Mouse (Mus musculus) kidney, postnatal 0 days (tissue): ENCODE results near the gene Fam198a. TPM values are rescaled to one million over a fixed set of nuclear protein-coding genes. Genes with fewer than 3 reads are reported as not detected.

Experiments used
- ATAC-seq: fragments of 200-750 bp; cut with Nextera tagmentation; replicated peaks from 2 replicates; pipeline ENCODE4 v1.8.0; 2017; ENCODE audit warnings: low read depth, moderate number of reproducible peaks, moderate TSS enrichment, moderate library complexity; ENCODE audit not compliant: low FRiP score
- DNase-seq: peaks from one replicate; pipeline ENCODE4 v3.0.0-alpha.2; 2016; ENCODE audit warnings: low spot score
- H3K27ac ChIP-seq: fragments of 300-500 bp; sonication (generic); 2 replicates; pipeline ENCODE4 v1.5.1; 2014; ENCODE audit warnings: mild to moderate bottlenecking
- H3K27me3 ChIP-seq: fragments of 300-500 bp; sonication (generic); 2 replicates; pipeline ENCODE4 v1.6.1; 2014; ENCODE audit warnings: low read length, mixed read lengths; ENCODE audit not compliant: insufficient read depth
- H3K36me3 ChIP-seq: fragments of 300-500 bp; sonication (generic); 2 replicates; pipeline ENCODE4 v1.6.1; 2014; ENCODE audit warnings: low read length, mixed read lengths; ENCODE audit not compliant: insufficient read depth
- H3K4me1 ChIP-seq: fragments of 300-500 bp; sonication (generic); replicated peaks from 2 replicates; pipeline ENCODE4 v1.6.1; 2014; ENCODE audit warnings: antibody characterized with exemption, low read length, mixed read lengths; ENCODE audit not compliant: insufficient read depth
- H3K4me2 ChIP-seq: fragments of 300-500 bp; sonication (generic); 2 replicates; pipeline ENCODE4 v1.6.1; 2014; ENCODE audit warnings: mild to moderate bottlenecking, low read length, moderate library complexity, mixed read lengths
- H3K4me3 ChIP-seq: fragments of 300-500 bp; sonication (generic); replicated peaks from 2 replicates; pipeline ENCODE4 v1.5.1; 2014; ENCODE audit warnings: low read depth, low read length
- H3K9ac ChIP-seq: fragments of 300-500 bp; sonication (generic); 2 replicates; pipeline ENCODE4 v1.6.1; 2014; ENCODE audit warnings: low read depth, low read length
- H3K9me3 ChIP-seq: fragments of 300-500 bp; sonication (generic); replicated peaks from 2 replicates; pipeline ENCODE4 v1.6.1; 2016; ENCODE audit warnings: low read length, inconsistent platforms, mixed read lengths
- CTCF ChIP-seq: IDR thresholded peaks from 2 replicates; pipeline ENCODE4 v1.5.1; 2016; ENCODE audit warnings: antibody characterized with exemption, low read depth, mild to moderate bottlenecking, moderate library complexity
- WGBS: fragments of 180-500 bp; shearing (Covaris S2); extraction: QIAGEN DNeasy Blood & Tissue Kit; methylation state at CpG from one replicate; pipeline ENCODE4 v1.1.7; 2014; 5-methylcytosine and 5-hydroxymethylcytosine counted together
- polyA plus RNA-seq: library from polyadenylated mRNA; unstranded; fragments of >200 nt; fragmentation: Nextera tagmentation; extraction: Ambion mirVana; gene quantifications from 2 replicates; pipeline ENCODE4 v1.2.1, GENCODE M21; 2015

The Fam198a gene
- polyA plus RNA-seq, 1 experiment from 2014 or later: 0.50 TPM

DNA sequence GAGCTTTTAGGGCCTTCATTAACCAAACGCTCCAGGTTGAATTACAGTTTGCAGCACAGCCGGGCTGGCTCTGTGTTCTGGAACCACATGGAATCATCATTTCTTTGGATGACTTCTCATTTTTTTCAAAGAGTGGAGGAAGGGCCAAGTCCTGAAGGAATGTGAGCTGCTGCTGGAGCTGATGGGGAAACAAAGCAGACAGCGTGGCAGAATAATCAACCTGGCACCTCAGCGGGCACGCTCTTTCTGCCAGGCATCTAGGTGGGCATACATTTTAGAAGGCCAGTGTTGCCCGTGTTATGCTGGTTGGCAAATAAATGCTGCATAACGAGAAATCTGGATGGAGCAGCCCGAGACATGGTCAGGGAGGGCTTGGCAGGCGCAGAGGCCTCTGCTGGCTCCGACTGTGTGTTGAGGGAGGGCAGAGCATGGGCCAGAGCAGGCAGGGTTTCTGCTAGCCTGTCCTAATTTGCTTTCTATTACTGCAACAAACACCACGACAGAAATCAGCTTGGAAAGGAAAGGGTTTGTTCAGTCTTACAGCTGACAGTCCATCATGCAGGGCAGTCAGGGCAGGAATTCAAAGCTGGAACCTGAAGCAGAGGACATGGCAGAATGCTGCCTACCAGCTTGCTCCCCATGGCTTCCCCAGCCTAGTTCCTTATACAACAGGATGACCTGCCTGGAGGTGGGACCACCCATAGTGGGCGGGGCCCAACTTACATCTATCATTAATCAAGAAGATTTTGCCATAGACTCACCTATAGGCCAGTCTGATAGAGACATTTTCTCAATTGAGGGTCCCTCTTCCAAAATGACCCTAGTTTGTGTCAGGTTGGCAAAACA lies 23.6 kb downstream of the Fam198a start:
- Histone ChIP-seq H3K4me3 (no peak overlapping the region), H3K4me2 (no peak overlapping the region), H3K27ac (no peak overlapping the region), H3K4me1 (no peaks in the 10 kb centered on the region), H3K9ac (no peak overlapping the region), H3K9me3 (no peaks in the 10 kb centered on the region), H3K36me3 (no peaks in the 10 kb centered on the region), H3K27me3 (no peaks in the 10 kb centered on the region)
- DNase-seq: no peak
- WGBS: 80% methylated on average over 12 of the region's 12 CpGs
- ATAC-seq: no peak
- TF ChIP-seq CTCF: no peak

DNA sequence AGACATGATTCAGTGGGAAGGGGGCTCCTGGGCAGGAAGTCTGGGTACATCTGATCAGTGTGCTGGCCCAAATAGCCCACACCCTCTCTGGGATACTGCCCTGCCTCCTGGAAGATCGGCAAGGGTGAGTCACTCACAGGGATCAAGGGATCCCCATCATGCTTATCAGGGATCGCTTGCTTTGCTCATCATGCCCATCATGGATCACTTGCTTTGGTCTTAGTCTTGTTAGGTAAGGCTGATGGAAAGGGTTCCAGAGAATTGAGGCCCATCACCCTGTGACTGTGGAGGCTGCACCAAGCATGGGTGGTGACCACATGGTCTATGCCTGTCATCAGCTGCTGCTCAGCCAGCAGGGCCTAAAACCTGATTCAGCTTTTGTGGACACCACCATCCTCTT lies 24.5 kb downstream of the Fam198a start:
- Histone ChIP-seq H3K9ac (no peak overlapping the region), H3K27ac (no peak overlapping the region), H3K4me2 (no peak overlapping the region), H3K36me3 (no peaks in the 10 kb centered on the region), H3K4me1 (no peaks in the 10 kb centered on the region), H3K4me3 (no peak overlapping the region), H3K9me3 (no peaks in the 10 kb centered on the region), H3K27me3 (no peaks in the 10 kb centered on the region)
- no peak for TF ChIP-seq CTCF
- WGBS: 81% methylated on average over 2 of the region's 2 CpGs
- no peak for DNase-seq
- no peak for ATAC-seq

DNA sequence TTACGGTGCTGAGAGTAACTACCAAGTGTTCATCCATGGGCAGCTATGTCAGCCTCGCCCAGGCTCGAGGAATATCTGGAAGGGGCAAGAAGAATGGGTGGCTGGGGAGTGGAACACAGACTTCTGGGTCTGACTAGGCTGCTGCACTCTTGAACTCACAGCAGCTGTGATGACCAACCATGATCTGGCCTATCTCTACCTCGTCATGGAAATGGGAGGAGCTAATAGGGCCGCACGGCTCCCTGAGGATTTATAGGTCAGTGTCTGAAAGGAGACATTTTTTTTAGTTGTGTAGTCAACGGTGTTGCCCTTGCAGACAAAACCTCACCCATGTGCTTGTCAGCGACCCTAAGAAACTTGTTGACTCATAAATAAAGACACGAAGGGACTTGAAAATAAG lies 30.3 kb downstream of the Fam198a start:
- H3K36me3 ChIP-seq: no peaks in the 10 kb centered on the region
- H3K27ac ChIP-seq: no peak overlapping the region
- H3K4me1 ChIP-seq: no peaks in the 10 kb centered on the region
- TF ChIP-seq CTCF: no peak
- no peak overlapping the region for H3K4me3 ChIP-seq
- no peak overlapping the region for H3K4me2 ChIP-seq
- no peak for DNase-seq
- 60% methylated on average over 9 of the region's 9 CpGs for WGBS
- H3K27me3 ChIP-seq: no peaks in the 10 kb centered on the region
- no peak overlapping the region for H3K9ac ChIP-seq
- no peak for ATAC-seq
- H3K9me3 ChIP-seq: no peaks in the 10 kb centered on the region

DNA sequence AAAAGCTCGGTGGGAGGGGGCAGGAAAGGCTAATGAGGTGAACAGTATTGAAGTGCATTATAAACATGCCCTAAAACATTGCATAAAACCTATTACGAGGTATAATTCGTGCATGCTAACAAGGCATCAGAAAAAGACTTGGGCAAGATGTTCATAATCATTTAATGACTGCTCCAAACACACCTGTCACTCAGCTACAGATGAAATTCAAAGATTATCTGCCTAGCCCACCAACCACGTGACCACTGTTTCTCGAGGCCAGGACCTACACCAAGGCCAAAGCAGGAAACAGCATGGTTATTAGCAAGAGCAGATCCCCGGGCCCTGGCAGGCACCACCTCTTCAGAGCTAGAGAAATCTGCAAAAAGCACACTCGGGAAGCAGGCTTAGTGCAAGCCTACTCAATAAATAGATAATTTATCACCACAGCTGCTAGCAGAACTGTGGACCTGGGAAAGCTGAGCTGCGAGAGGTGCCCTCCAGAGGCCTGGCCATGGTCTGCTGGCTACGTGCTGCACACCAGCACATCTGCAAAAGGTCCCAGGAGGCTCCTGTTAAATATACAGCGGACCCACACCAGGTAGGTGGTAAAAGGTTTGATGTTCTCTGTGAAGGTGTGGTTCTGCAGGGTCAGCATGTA lies 30.8 kb downstream of the Fam198a start:
- Histone ChIP-seq H3K4me1 (no peaks in the 10 kb centered on the region), H3K4me2 (no peak overlapping the region), H3K36me3 (no peaks in the 10 kb centered on the region), H3K9ac (no peak overlapping the region), H3K27ac (no peak overlapping the region), H3K27me3 (no peaks in the 10 kb centered on the region), H3K4me3 (no peak overlapping the region), H3K9me3 (no peaks in the 10 kb centered on the region)
- 47% methylated on average over 10 of the region's 10 CpGs for WGBS
- no peak for TF ChIP-seq CTCF
- ATAC-seq (no peak), DNase-seq (peak; percentile 64)

DNA sequence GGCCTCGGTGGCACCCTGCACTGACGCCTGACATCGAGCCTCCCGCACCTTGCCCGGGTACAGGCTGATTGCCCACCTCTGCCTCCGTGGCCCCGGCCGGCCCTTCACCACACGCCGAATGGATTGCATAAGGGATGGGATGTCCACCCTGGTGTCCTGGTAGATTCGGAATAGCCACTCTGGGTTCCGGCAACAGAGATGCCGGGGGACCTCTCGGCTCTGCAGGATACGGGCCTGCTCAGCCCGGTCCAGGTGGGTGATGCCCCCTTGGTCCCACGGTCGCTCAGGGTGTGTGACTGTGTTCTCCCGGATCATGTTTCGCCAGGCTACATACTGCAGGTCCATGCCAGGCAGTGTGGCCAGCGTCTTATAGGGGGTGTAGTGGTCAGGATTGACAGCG lies 31.4 kb downstream of the Fam198a start:
- DNase-seq (no peak), ATAC-seq (no peak)
- Histone ChIP-seq H3K4me2 (no peak overlapping the region), H3K36me3 (no peaks in the 10 kb centered on the region), H3K9me3 (no peaks in the 10 kb centered on the region), H3K4me3 (no peak overlapping the region), H3K4me1 (no peaks in the 10 kb centered on the region), H3K27ac (no peak overlapping the region), H3K27me3 (no peaks in the 10 kb centered on the region), H3K9ac (no peak overlapping the region)
- WGBS: 82% methylated on average over 22 of the region's 22 CpGs
- no peak for TF ChIP-seq CTCF

DNA sequence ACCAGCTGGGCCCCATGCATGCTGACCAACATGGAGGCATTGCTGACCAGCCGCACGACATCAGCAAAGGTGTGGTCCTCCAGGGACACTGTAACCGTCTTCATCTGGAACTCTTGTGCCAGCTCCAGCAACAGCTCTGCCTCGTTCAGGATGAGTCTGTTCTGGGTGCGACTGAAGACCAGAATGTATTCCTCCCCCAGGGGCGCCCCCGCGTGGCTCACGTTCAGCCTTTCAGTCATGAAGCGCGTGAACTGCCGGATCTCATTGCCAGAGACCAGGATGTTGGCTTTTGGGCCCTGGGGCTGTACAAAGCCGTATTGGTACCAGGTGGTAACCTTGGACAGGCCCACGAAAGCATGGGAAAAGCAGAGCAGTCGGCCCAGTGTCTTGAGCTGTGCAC lies 31.9 kb downstream of the Fam198a start:
- H3K36me3 ChIP-seq: no peaks in the 10 kb centered on the region
- no peaks in the 10 kb centered on the region for H3K9me3 ChIP-seq
- no peak for ATAC-seq
- WGBS: 93% methylated on average over 15 of the region's 15 CpGs
- no peak for DNase-seq
- H3K9ac ChIP-seq: no peak overlapping the region
- H3K4me1 ChIP-seq: no peaks in the 10 kb centered on the region
- H3K4me2 ChIP-seq: no peak overlapping the region
- no peaks in the 10 kb centered on the region for H3K27me3 ChIP-seq
- TF ChIP-seq CTCF: no peak
- H3K4me3 ChIP-seq: no peak overlapping the region
- no peak overlapping the region for H3K27ac ChIP-seq
